Mouse (Mus musculus) cerebellum, adult 2 months (tissue): Measurements from ENCODE around the gene Srcin1. TPM values are rescaled to one million over a fixed set of nuclear protein-coding genes. Genes with fewer than 3 reads are reported as not detected.

Source experiments
- DNase-seq, 2 experiments: peaks; one replicate each; pipeline ENCODE4 v3.0.0; 2021
- H3K27ac ChIP-seq: fragments of 200-500 bp; 2 replicates; pipeline ENCODE4 v1.5.1; 2012; ENCODE audit warnings: low read length, control low read depth, inconsistent platforms; ENCODE audit not compliant: insufficient read depth
- H3K27me3 ChIP-seq: fragments of 200-500 bp; 2 replicates; pipeline ENCODE4 v1.6.1; 2012; ENCODE audit warnings: inconsistent platforms, mild to moderate bottlenecking, low read length, moderate library complexity; ENCODE audit not compliant: control insufficient read depth, insufficient read depth
- H3K4me1 ChIP-seq: fragments of 200-500 bp; 2 replicates; pipeline ENCODE4 v1.6.1; 2011; ENCODE audit warnings: low read length; ENCODE audit not compliant: control insufficient read depth, insufficient read depth
- H3K4me3 ChIP-seq: fragments of 200-500 bp; replicated peaks from 2 replicates; pipeline ENCODE3; 2011; ENCODE audit warnings: mild to moderate bottlenecking, low read depth, low read length, control low read depth; ENCODE audit not compliant: insufficient read depth
- CTCF ChIP-seq: fragments of 200-500 bp; IDR thresholded peaks from 2 replicates; pipeline ENCODE4 v1.5.1; 2011; ENCODE audit warnings: low read depth, mild to moderate bottlenecking, control low read depth, low read length, moderate library complexity, borderline replicate concordance; ENCODE audit not compliant: insufficient read depth
- POLR2A ChIP-seq: fragments of 200-500 bp; IDR thresholded peaks from 2 replicates; pipeline ENCODE4 v1.6.1; 2011; ENCODE audit warnings: low read length, control low read depth, borderline replicate concordance; ENCODE audit not compliant: insufficient read depth
- WGBS: fragments of 180-500 bp; shearing (Covaris S2); methylation state at CpG from one replicate; pipeline ENCODE4 v1.1.7; 2018; 5-methylcytosine and 5-hydroxymethylcytosine counted together
- polyA plus RNA-seq: library from polyadenylated mRNA; depleted of rRNA; stranded (reverse); fragments of >200 nt; gene quantifications from 2 replicates; pipeline ENCODE4 v1.2.3, GENCODE M21; 2012

Gene Srcin1
- polyA plus RNA-seq, 1 experiment: 127 TPM

DNA sequence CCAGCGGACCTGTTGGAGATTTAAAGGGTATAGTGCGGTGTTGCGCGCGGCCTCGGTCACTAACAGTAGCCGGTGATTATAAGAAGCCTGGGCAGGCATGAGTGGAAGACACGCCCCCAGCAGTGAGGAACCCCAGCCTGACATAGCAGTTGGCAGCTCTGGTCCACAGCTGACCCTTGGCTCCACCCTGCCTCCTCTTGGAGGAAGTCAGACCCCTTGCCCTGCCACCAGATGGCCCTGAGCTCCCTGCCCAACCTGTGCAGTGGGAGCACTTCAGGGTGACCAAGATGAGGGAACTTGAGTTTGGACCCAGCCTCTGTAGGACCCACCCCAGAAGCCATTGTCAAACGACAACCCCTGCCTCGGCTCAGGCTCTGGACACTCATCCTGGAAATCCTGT lies 84.3 kb downstream of the Srcin1 start:
- no peaks in the 10 kb centered on the region for H3K4me1 ChIP-seq
- H3K27ac ChIP-seq: no peak overlapping the region
- TF ChIP-seq POLR2A (no peak), CTCF (no peak)
- WGBS: 43% methylated on average over 10 of the region's 10 CpGs
- no peaks in the 10 kb centered on the region for H3K27me3 ChIP-seq
- no peak for DNase-seq
- H3K4me3 ChIP-seq: no peak overlapping the region

DNA sequence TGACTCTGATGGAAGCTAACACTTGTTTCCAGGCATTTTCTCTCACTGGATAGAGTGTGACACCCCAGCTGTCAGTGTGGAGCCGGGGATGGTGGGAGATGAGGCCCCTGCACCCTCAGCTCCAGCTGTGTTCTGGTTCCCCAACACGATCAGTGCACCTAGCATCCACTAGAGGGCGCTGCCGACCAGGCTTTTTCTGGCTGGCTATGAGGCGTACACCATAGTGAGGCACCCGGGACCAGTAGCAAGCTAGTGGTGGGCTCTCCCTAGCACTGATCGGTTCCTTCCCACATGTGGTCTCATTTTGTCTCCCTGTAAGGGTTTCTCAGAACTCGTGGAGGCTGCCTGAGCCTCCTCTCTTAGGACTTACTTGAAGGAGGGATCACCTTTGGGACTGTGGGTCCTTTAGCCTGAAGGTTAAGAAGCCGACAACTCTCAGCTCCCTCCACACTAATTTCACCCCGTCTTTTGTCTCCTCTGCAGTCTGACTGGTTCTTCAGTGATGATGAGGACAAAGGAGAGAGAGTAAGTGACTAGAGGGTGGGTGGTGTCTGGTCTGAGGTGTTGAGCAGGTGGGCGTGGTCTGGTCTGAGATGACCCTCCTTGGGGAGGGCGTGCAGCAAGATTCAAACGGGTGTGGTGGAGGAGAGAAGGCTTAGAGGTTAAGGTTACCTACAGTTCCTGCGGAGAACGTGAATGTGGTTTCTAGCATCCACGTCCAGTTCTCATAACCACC lies 86.2 kb downstream of the Srcin1 start:
- DNase-seq: peak; percentile 70 to 86
- WGBS: 34% methylated on average over 16 of the region's 16 CpGs
- H3K4me3 ChIP-seq: no peak overlapping the region
- no peaks in the 10 kb centered on the region for H3K27me3 ChIP-seq
- no peaks in the 10 kb centered on the region for H3K4me1 ChIP-seq
- TF ChIP-seq POLR2A (no peak), CTCF (peak; percentile 98)
- no peak overlapping the region for H3K27ac ChIP-seq

- Histone ChIP-seq H3K27me3 (no peaks in the 10 kb centered on the region), H3K4me3 (no peak overlapping the region), H3K4me1 (no peaks in the 10 kb centered on the region), H3K27ac (no peak overlapping the region)
- WGBS: 67% methylated on average over 3 of the region's 3 CpGs
- TF ChIP-seq POLR2A: no peak
- no peak for TF ChIP-seq CTCF
- DNase-seq: no peak
Observed at GRCm38 (mm10) chr11:97487656-97488055, 88.3 kb downstream of the Srcin1 start.

DNA sequence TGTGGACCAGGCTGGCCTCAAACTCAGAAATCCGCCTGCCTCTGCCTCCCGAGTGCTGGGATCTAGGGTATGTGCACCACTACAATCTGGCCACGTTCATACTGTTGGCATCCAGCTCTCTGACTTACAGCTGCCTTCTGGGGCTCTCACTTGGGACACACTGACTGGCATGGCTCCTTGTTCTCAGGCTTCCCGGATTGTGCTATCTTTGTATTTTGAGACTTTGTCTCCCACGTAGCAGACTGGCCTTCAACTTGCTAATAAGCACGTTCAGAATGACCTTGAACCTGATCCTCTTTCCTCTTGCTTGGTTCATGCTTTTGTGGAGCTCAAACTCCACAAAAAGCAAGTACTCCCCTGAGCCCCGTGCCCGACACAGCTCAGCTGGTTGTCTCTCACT lies 90.3 kb downstream of the Srcin1 start:
- TF ChIP-seq POLR2A: no peak
- no peaks in the 10 kb centered on the region for H3K27me3 ChIP-seq
- DNase-seq: no peak
- H3K27ac ChIP-seq: no peak overlapping the region
- 67% methylated on average over 8 of the region's 8 CpGs for WGBS
- H3K4me3 ChIP-seq: no peak overlapping the region
- no peaks in the 10 kb centered on the region for H3K4me1 ChIP-seq

GRCm38 (mm10) chr11:97479824-97480223 lies 96.2 kb downstream of the Srcin1 start:
- Histone ChIP-seq H3K27me3 (no peaks in the 10 kb centered on the region), H3K27ac (no peak overlapping the region), H3K4me1 (peaks cover 34% of the 10 kb centered on the region), H3K4me3 (no peak overlapping the region)
- no peak for DNase-seq
- TF ChIP-seq POLR2A: no peak
- TF ChIP-seq CTCF: no peak
- WGBS: 29% methylated on average over 8 of the region's 8 CpGs

GRCm38 (mm10) chr11:97479085-97479484 lies 96.9 kb downstream of the Srcin1 start:
- TF ChIP-seq CTCF (no peak), POLR2A (no peak)
- WGBS: 84% methylated on average over 10 of the region's 10 CpGs

DNA sequence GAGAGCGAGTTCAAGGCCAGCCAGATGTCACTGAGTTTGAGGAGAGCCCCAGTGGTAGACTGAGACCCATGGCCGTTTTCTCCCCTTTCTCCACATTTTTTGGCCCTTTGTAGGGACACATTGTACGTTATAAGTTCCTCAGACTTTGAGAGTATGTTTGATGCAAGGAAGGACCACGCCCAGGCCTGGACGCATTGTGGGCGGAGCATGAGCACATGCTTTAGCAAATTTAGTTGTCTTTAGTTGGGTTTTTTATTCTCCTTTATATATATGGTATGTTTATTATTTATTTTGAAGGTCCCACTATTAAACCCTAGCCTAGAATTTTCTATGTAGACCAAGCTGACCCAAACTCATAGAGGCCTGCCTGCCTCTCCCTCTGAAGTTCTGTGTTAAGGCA lies 97.6 kb downstream of the Srcin1 start:
- no peaks in the 10 kb centered on the region for H3K27me3 ChIP-seq
- TF ChIP-seq CTCF (no peak), POLR2A (no peak)
- H3K4me3 ChIP-seq: no peak overlapping the region
- 83% methylated on average over 6 of the region's 6 CpGs for WGBS
- H3K4me1 ChIP-seq: peaks cover 34% of the 10 kb centered on the region
- peak overlapping the region; percentile 88 for H3K27ac ChIP-seq
- no peak for DNase-seq

More at GRCm38 (mm10) chr11:97479085-97479484, 96.9 kb downstream of the Srcin1 start:
- Histone ChIP-seq H3K4me1 (peaks cover 34% of the 10 kb centered on the region), H3K27me3 (no peaks in the 10 kb centered on the region), H3K4me3 (no peak overlapping the region), H3K27ac (no peak overlapping the region)
- no peak for DNase-seq

- Histone ChIP-seq H3K27ac (peak overlapping the region; percentile 88), H3K4me3 (no peak overlapping the region), H3K4me1 (peaks cover 34% of the 10 kb centered on the region), H3K27me3 (no peaks in the 10 kb centered on the region)
- TF ChIP-seq POLR2A (no peak), CTCF (no peak)
- DNase-seq: peak; percentile 79 to 86
- WGBS: 16% methylated on average over 7 of the region's 7 CpGs
Observed at GRCm38 (mm10) chr11:97477431-97477830, 98.6 kb downstream of the Srcin1 start.
